Mouse (Mus musculus) brain, embryonic 14.5 days (tissue): ENCODE results near the gene Nbl1.

Experiments
- CTCF ChIP-seq: fragments of 200-500 bp; IDR thresholded peaks from 2 replicates; pipeline ENCODE4 v1.5.1; 2012; ENCODE audit warnings: inconsistent platforms, mild to moderate bottlenecking, moderate library complexity, borderline replicate concordance; ENCODE audit not compliant: insufficient read depth, insufficient read length; ENCODE audit errors: extremely low read depth
- POLR2A ChIP-seq: fragments of 200-500 bp; IDR thresholded peaks from 2 replicates; pipeline ENCODE4 v1.6.1; 2012; ENCODE audit warnings: mild to moderate bottlenecking, inconsistent platforms, borderline replicate concordance; ENCODE audit not compliant: poor library complexity, insufficient read depth, insufficient read length, severe bottlenecking; ENCODE audit errors: extremely low read depth

GRCm38 (mm10) chr4:139032521-139032920 is 60.3 kb downstream of the Nbl1 start:
- TF ChIP-seq CTCF (no peak), POLR2A (no peak)
